Mouse (Mus musculus) thymus, adult 2 months (tissue): ENCODE results near the gene Agpat3.

Experiments
- CTCF ChIP-seq: fragments of 200-500 bp; IDR thresholded peaks from 2 replicates; pipeline ENCODE4 v1.5.1; 2012; ENCODE audit warnings: mild to moderate bottlenecking, control low read depth, low read length, moderate library complexity, borderline replicate concordance; ENCODE audit not compliant: control insufficient read depth, poor library complexity, insufficient read depth; ENCODE audit errors: extremely low read depth
- POLR2A ChIP-seq: fragments of 200-500 bp; IDR thresholded peaks from 2 replicates; pipeline ENCODE4 v1.6.1; 2012; ENCODE audit warnings: mild to moderate bottlenecking, low read length, control low read depth, moderate library complexity; ENCODE audit not compliant: control insufficient read depth, poor library complexity, insufficient read depth; ENCODE audit errors: extremely low read depth

- TF ChIP-seq CTCF (no peak), POLR2A (no peak)
Observed at GRCm38 (mm10) chr10:78399090-78399657, 46.9 kb upstream of the Agpat3 start.
